Mouse (Mus musculus): ENCODE data around the gene Capn7. TPM values are rescaled to one million over a fixed set of nuclear protein-coding genes. Genes with fewer than 3 reads are reported as not detected.

Gene Capn7
- polyA plus RNA-seq, 1 experiment from 2014 or later: 47.5 TPM

Other genes starting within 250 kb of the Capn7 start
- gene Smim4, start 207.7 kb upstream of the Capn7 start, polyA plus RNA-seq (2016; fragmentation: Nextera tagmentation; extraction: Ambion mirVana): 54.6 and 67.9 TPM in 2 replicates
- gene Nt5dc2, start 205.6 kb upstream of the Capn7 start, polyA plus RNA-seq (2016; fragmentation: Nextera tagmentation; extraction: Ambion mirVana): 406 and 410 TPM in 2 replicates
- gene Stab1, start 168.0 kb upstream of the Capn7 start, polyA plus RNA-seq (2016; fragmentation: Nextera tagmentation; extraction: Ambion mirVana): 23.1 and 26.1 TPM in 2 replicates
- 1.6 and 2.1 TPM in 2 replicates for gene Tnnc1, start 128.3 kb upstream of the Capn7 start, polyA plus RNA-seq (2016; fragmentation: Nextera tagmentation; extraction: Ambion mirVana)
- 439 and 446 TPM in 2 replicates for gene Nisch, start 119.7 kb upstream of the Capn7 start, polyA plus RNA-seq (2016; fragmentation: Nextera tagmentation; extraction: Ambion mirVana)
- 0.86 and 0.93 TPM in 2 replicates for gene Sema3g, start 118.8 kb upstream of the Capn7 start, polyA plus RNA-seq (2016; fragmentation: Nextera tagmentation; extraction: Ambion mirVana)
- gene Phf7, start 85.3 kb upstream of the Capn7 start, polyA plus RNA-seq (2016; fragmentation: Nextera tagmentation; extraction: Ambion mirVana): 14.8 and 15.8 TPM in 2 replicates
- 130 and 135 TPM in 2 replicates for gene Bap1, start 85.2 kb upstream of the Capn7 start, polyA plus RNA-seq (2016; fragmentation: Nextera tagmentation; extraction: Ambion mirVana)
- gene Dnah1, start 12.7 kb upstream of the Capn7 start, polyA plus RNA-seq (2016; fragmentation: Nextera tagmentation; extraction: Ambion mirVana): 7.3 and 8.0 TPM in 2 replicates
- gene Sh3bp5, start 99.4 kb downstream of the Capn7 start, polyA plus RNA-seq (2016; fragmentation: Nextera tagmentation; extraction: Ambion mirVana): 37.7 and 39.1 TPM in 2 replicates
- 21.6 and 22.8 TPM in 2 replicates for gene Eaf1, start 157.8 kb downstream of the Capn7 start, polyA plus RNA-seq (2016; fragmentation: Nextera tagmentation; extraction: Ambion mirVana)
- 73.5 and 78.9 TPM in 2 replicates for gene Mettl6, start 158.4 kb downstream of the Capn7 start, polyA plus RNA-seq (2016; fragmentation: Nextera tagmentation; extraction: Ambion mirVana)

Measured in forebrain, embryonic 12.5 days (tissue).